Mouse (Mus musculus) megakaryocyte, embryonic 14.5 days (primary cell): ENCODE measurements around the gene Ovca2.

Experiments used
- FLI1 ChIP-seq: IDR thresholded peaks from 2 replicates; pipeline ENCODE4 v1.6.1; 2012; ENCODE audit warnings: low read length, inconsistent platforms, mixed read lengths
- GATA1 ChIP-seq: IDR thresholded peaks from 3 replicates; pipeline ENCODE4 v1.6.1; 2012; ENCODE audit warnings: mixed read lengths, low read length, inconsistent platforms, borderline replicate concordance

DNA sequence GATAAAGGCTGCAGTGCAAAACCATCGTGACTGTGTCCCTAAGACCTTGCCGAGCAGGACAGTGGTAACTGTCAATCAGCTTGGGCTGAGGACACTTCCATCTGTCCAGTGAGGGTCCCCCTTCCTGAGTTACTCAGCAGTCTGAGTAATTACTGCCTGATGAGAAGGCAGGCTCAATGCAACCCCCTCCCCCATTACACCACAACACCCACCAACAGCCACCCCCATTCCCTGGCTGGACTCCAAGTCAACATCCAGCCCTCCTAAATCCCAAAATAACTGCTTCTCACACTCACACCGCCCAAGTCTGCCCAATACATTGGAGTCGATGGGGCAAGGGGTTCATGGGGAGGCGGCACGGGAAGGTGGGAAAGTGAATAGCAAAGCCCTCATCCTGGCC lies 13.2 kb upstream of the Ovca2 start:
- TF ChIP-seq GATA1 (no peak), FLI1 (no peak)
